Mouse (Mus musculus): Measurements from ENCODE around the gene Ankrd49.

Gene Ankrd49

GRCm38 (mm10) chr9:14784039-14785002 lies at the start of gene Ankrd49, which contains the start of gene Mre11a:
Gene Ankrd49, minus strand, starts transcription at chr9:14784856.
Gene Mre11a, plus strand, starts transcription at chr9:14784654.
- DNase-seq, result peak; percentile 87

GRCm38 (mm10) chr9:14832046-14832445 lies 47.4 kb upstream of the Ankrd49 start:
- no peak for DNase-seq

- DNase-seq, result no peak
Observed at GRCm38 (mm10) chr9:14827875-14828274, 43.2 kb upstream of the Ankrd49 start.

GRCm38 (mm10) chr9:14824840-14825239 lies 40.2 kb upstream of the Ankrd49 start:
- no peak for DNase-seq

GRCm38 (mm10) chr9:14821396-14821795 lies 36.7 kb upstream of the Ankrd49 start:
- no peak for DNase-seq

GRCm38 (mm10) chr9:14810111-14810510 lies 25.5 kb upstream of the Ankrd49 start:
- no peak for DNase-seq

- DNase-seq, result no peak
Observed at GRCm38 (mm10) chr9:14806786-14807185, 22.1 kb upstream of the Ankrd49 start.

- DNase-seq, result no peak
Observed at GRCm38 (mm10) chr9:14805714-14806113, 21.1 kb upstream of the Ankrd49 start.

GRCm38 (mm10) chr9:14787356-14787755 lies 2.7 kb upstream of the Ankrd49 start:
- DNase-seq, result no peak

- DNase-seq, result no peak
Observed at GRCm38 (mm10) chr9:14778341-14778740, 6.3 kb downstream of the Ankrd49 start.

GRCm38 (mm10) chr9:14773813-14774212 lies 10.8 kb downstream of the Ankrd49 start:
- no peak for DNase-seq

- no peak for DNase-seq
Observed at GRCm38 (mm10) chr9:14772074-14772473, 12.6 kb downstream of the Ankrd49 start.

- peak in 1 of 2 experiments; percentile 9 for DNase-seq
Observed at GRCm38 (mm10) chr9:14770803-14771471, 13.7 kb downstream of the Ankrd49 start, which contains the start of gene 1700012B09Rik. Gene 1700012B09Rik, minus strand, starts transcription at chr9:14771030.

GRCm38 (mm10) chr9:14769811-14770210 lies 14.8 kb downstream of the Ankrd49 start:
- no peak for DNase-seq

- DNase-seq, result peak; percentile 28 to 43
Observed at GRCm38 (mm10) chr9:14764765-14765164, 19.9 kb downstream of the Ankrd49 start.

GRCm38 (mm10) chr9:14759261-14759660 lies 25.4 kb downstream of the Ankrd49 start:
- DNase-seq, result no peak

GRCm38 (mm10) chr9:14758590-14758989 lies 26.1 kb downstream of the Ankrd49 start:
- no peak for DNase-seq

GRCm38 (mm10) chr9:14754469-14754868 lies 30.2 kb downstream of the Ankrd49 start:
- DNase-seq, result no peak

- DNase-seq, result no peak
Observed at GRCm38 (mm10) chr9:14753947-14754346, 30.7 kb downstream of the Ankrd49 start.

- peak; percentile 48 to 56 for DNase-seq
Observed at GRCm38 (mm10) chr9:14752001-14752522, 32.6 kb downstream of the Ankrd49 start, which contains the start of gene Fut4. Gene Fut4, minus strand, starts transcription at chr9:14752393.

GRCm38 (mm10) chr9:14751503-14752000 lies 33.1 kb downstream of the Ankrd49 start:
- peak; percentile 36 to 45 for DNase-seq

- DNase-seq, result no peak
Observed at GRCm38 (mm10) chr9:14750901-14751502, 33.7 kb downstream of the Ankrd49 start.

Data from thymus, postnatal 36 days (tissue).